Mouse (Mus musculus) heart, postnatal 10 days (tissue): Measurements from ENCODE around the gene Phkg2. TPM values are rescaled to one million over a fixed set of nuclear protein-coding genes. Genes with fewer than 3 reads are reported as not detected.

ENCODE experiments used
- DNase-seq, 2 experiments: peaks; one replicate each; pipeline ENCODE4 v3.0.0; 2021
- intact Hi-C: fragments of 180-260 bp; cut with DNase I; formaldehyde crosslinking; loops from one replicate; pipeline ENCODE4 v1.15.1; 2025
- total RNA-seq, 2 experiments: library from RNA; stranded (reverse); gene quantifications; 2 replicates each; pipeline ENCODE4 v1.2.3; 2021

Phkg2 gene
- total RNA-seq = 10 to 100 TPM; 21.0 to 21.1 TPM

DNA sequence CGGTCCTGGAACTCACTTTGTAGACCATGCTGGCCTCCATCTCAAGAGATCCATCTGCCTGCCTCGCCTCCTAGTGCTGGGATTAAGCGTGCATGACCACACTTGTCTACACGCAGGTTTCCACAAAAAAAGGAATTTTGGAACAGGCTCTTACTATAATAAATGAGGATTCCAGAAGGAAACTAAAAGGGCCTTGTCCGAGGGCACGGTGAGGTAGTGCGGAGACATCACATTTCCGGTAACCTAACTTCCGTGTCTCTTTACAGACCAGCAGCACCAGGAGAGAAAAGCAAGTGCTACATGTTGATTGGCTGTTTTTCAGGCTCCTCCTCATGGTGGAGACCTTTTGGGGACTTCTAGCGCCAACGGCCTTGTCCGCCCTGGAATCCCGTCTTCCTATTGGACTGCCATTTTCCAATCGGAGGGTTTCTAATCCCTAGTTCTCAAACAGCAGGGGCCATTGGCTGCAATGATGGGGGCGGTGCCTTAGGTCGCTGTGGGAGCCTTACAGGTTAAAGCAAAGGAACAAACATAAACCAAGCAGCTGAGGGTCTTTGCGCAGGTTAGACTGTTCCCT lies at the start of gene Phkg2:
Gene Phkg2, plus strand, starts transcription at position 446 of the 577 bp plus-strand sequence.
- peak; percentile 96 to 97 for DNase-seq
- intact Hi-C loops = no loop called here

DNA sequence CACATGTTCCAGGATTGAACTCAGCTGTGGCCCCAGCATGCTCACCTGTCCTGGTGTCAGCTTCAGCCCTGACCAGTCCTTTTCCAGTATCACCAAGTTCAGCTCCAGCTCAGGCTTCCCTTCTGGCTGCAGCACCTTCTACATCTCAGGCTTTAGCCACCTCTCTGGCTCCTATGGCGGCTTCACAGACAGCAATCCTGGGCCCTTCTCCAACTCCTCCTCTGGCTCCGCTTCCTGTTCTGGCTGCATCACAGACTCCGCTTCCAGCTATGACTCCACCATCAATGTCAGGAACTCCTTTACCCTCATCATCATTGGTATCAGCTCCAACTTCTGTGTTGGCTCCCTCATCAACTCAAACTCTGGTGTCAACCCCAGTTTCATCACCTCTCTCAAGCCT lies 31.5 kb upstream of the Phkg2 start:
- intact Hi-C loops = no loop called here
- peak; percentile 43 to 52 for DNase-seq

DNA sequence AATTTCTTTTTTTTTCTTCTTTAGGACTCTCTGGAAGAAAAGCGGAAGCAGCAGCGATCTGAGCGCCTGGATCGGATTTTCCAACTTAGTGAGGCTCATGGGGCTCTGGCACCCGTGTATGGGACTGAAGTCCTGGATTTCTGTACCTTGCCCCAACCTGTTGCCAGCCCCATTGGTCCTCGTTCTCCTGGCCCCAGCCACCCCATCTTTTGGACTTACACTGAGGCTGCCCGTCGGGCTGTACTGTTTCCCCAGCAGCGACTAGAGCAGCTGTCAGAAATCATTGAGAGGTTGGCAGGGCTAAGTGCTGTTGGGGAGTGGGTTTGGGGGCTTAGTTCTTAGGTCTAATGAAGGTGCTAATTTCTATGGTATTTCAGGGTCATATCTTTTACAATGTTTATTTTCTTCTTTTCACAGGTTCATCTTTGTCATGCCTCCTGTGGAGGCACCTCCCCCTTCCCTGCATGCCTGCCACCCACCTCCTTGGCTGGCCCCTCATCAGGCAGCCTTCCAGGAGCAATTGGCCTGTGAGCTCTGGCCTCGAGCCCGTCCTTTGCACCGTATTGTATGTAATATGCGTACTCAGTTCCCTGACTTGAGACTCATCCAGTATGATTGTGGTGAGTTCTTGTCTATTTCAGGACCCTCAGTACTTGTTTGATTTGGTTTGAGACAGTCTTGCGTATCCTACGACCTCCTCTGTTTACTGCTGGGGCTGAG lies 23.9 kb upstream of the Phkg2 start:
- intact Hi-C loops = no loop called here
- DNase-seq = peak; percentile 86 to 87

DNA sequence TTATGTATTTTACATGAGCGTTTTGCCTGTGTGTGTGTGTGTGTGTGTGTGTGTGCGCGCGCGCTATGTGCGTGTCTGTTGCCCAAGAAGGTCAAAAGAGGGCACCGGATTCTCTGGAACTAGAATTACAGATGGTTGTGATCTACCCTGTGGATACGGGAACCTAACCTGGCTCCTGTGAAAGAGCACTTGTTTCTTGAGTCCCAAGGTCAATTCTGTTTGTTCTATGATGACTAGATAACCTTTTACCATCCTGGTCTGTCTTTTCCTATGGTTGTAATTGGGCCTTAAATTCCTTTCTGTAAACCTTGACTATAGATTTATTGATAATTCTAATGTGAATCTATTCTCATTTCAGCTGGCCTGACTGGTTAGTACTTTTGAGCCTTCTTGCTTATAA lies 21.6 kb upstream of the Phkg2 start:
- intact Hi-C loops = no loop called here
- no peak for DNase-seq

DNA sequence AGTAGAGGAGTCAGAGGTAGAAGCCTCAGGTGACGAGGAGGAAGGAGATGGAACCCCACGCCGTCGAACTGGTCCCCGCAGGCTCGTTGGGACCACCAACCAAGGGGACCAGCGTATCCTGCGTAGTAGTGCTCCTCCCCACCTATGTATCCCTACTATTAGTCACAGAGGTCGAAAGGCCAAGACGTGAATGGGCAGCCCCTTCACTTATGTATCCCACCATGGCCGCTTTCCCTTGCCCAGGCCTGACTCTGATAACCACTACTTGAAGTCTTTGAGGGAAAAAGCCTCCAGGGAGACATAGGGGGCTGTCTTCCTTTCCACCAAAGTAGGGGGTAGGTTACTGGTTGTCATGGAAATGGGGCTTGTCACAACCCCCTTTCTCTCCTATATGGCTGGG lies 12.6 kb upstream of the Phkg2 start:
- no peak for DNase-seq
- intact Hi-C loops = no loop called here

DNA sequence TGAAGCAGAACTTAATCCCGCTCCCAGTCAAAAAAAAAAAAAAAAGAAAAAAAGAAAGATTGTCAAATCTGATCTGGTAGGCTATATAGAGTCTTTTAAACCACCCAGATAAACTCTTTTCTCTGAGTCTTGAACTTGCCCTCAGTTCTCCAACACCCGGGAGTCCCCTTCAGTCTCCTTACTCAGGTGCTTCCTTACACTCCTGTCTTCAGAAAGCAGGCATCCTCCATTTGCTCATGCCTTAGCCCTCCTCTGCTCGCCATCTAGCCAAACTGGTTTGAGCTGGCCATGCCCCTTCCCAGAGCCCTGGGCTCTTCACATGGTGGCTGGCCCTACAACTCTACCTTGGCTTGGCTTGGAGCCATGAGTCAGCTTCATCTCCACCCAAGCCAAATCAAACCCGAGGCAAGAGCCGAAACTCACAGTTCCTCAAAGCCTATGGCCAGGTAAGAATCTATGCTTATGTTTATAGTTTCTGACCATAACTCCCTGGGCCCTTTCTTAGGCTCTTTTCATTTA lies 11.7 kb upstream of the Phkg2 start, which contains the start of gene Tmem265:
Gene Tmem265, plus strand, starts transcription at position 51 of the 519 bp plus-strand sequence.
- DNase-seq = no peak
- intact Hi-C loops = no loop called here

DNA sequence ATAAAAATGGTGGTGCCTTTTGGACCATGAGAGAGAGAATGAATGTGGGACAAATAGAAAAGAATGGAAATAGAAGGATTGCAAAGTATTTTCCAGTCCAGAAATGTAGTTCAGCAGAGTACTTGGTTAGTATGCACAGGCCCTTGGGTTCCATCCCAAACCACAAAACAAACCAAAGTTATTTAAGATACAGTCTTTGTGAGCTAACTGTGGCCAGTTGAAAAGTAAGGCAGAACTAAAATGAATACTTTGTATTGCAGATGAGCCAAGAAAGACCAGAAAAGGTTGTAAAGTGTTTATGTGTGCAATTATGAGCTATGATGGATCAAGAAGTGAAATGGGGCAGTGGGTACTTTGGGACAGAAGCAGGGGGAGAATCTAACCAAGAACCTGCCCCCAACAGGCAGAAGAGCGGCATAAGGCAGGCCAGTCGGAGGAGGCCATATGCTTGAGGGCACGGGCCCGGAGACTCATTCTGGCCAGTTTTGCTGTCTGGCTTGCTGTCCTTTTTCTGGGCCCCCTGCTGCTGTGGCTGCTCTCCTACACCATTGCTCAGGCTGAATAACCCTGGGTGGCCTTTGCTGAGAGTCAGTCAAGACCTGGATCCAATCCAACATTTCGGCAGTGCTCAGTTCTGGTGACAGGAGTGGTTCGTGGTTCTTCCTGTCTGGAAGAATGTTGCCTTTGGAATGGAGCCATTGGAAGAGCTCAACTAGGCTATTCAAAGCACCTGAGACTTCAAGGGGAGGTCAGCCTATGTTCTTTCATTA lies 8.6 kb upstream of the Phkg2 start:
- peak; percentile 78 to 79 for DNase-seq
- intact Hi-C loops = no loop called here

DNA sequence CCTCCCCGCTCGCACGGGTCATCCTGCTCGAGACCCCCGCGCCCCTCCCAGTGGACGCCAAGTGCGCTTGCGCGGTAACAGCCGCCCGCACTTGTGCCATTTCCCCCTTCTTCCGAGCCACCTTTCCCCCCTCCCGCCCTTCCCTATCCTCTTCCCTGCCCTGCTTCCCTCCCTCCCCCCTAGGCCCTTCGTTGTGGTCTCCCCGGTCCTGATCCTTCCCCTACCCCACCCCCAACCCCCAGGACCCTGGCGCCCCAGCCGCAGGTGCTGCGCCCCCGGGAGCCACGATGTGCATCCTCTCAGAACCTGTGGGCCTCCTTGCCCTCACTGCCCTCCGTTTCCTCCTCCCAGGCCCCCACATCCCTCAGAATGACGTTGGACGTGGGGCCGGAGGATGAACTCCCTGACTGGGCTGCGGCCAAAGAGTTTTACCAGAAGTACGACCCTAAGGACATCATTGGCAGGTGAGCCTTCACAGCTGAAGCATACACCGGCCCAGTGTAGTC lies 416 bp downstream of the Phkg2 start:
- DNase-seq = peak; percentile 24 to 32
- intact Hi-C loops = no loop called here

DNA sequence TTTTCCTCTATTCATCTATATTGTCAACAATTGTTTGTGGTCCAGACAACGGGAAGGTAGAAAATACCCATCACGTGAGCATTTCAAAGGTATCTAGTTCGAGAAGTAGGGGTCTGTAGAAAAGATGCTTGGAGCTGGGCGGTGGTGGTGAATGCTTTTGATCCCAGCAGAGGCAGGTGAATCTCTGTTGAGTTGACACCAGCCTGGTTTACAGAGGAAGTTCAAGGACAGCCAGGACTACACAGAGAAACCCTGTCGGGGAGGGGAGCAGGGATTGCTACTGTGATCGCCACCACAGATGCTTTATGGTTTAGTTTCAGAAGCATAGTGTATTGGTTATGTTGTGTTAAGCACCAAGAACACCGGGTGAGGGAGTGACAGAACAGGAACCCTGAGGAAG lies 975 bp downstream of the Phkg2 start:
- intact Hi-C loops = no loop called here
- no peak for DNase-seq

DNA sequence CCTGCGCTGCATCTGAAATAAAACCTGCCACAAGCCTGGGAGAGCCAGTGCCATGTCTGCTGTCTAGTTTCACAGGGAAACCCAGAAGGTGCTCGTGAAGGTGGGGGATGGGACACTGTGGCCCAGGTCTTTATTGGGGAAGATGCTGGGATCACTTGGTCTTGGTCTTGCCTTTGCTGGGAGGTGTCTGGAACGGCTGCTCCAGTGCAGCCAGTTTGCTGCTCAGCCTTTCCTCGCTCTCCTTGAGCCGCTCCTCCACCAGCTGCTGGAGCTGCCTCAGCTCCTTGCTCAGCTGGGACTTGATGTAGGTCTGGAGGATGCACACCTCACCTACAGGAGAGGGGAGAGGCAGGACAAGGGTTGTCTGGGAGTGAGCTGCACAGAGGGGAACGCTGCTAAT lies 10.1 kb downstream of the Phkg2 start:
- intact Hi-C loops = no loop called here

DNA sequence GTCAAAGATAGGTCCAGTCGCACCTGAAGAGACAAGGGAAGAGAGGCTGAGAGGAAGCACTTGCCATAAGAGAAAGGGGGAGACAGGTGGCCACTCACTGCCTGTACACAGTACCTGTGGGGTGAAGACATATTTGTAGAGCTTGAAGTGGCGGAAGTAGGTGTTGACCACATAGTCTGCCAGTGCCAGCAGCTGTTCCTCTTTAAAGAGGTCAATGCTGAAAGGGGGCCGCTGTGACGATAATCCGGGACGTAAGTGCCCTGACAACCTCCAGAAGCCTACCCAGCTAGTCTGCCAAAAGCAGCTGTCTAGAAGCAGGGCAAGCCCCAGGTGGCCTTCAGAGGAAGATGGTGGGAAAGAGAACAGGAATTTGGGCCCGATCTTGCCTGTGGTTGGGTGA lies 11.9 kb downstream of the Phkg2 start:
- no peak for DNase-seq
- intact Hi-C loops = no loop called here

More for the DNA sequence above, 10.1 kb downstream of the Phkg2 start:
- DNase-seq = no peak

DNA sequence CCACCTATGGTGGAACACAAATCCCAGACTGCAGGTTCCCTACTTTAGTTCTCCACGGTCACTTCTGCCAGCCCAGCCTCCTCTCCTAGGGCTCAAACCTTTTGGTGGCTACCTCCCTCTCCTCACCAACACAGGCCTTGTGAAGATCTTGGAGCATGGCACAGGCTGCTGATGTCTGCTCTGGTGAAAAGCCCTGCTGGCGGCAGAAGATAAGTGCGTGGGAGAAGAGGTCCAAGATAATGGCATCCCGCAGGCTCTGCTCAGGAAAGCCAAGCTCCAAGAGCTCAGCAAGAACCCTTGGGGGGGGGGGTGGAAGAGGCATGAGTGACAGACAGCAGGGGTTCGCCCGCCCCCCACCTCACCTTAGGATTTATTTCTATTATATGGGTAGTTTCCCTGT lies 13.0 kb downstream of the Phkg2 start:
- intact Hi-C loops = no loop called here
- DNase-seq = no peak

DNA sequence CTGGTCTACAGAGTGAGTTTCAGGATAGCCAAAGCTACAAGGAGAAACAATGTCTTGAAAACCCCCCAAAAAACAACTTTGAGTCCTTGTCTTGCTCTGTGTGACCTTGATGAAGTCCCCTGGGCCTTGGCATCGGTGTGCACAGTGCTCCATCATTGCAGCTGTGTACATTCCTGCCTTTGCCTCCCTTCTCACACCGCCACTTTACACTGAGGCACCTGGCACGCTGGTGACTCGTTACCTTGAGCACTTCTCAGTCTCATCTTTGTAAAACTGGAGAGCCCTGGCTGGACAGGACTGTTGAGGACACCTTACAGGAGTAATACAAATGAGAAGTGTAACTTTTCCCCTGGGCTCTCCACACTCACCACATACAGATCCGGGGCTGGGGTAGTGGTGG lies 14.1 kb downstream of the Phkg2 start:
- intact Hi-C loops = no loop called here
- no peak for DNase-seq

DNA sequence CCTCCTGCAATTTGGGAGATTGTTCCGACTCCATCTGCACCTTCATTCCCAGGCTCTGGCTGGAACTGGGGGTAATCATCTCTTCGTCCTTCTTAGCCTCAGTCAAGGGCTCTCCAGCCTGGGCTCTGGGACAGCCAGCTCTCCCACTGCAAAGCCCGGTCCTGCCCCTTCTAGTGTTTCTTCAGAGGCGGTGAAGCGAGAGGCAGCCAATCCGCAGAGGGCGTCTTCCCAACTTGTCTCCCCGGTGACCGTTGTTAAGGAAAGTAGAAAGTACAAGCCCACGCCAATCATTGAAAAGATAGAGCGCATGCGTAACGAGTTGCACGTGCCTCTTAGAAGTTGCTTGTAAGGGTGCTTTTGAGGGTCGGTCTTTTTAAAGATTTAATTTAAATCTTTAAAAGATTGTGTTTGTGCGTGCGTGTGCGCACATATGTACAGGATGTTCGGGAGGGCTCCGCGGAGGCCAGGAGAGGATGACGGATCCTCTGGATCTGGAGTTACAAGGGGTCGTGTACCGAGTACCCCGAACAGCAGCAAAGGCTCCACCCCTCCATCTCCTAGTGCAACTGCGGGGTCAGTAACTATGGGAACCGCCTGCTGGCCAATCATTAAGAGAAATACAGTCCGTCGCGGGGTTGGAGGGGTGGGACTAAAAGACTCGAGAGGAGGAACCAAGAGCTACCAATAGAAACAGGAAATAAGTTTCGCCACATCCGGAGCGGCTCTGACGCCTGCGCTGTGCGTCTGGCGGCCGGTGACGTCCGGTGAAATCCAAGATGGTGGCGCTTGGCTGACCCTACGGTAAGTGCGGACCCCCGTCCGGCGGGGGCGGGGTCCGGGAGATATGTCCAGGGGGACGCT lies 15.1 kb downstream of the Phkg2 start, which contains the start of the genes Ccdc189 and Rnf40:
Gene Ccdc189, minus strand, starts transcription at position 585 of the 861 bp plus-strand sequence.
Gene Rnf40, plus strand, starts transcription at position 757 of the 861 bp plus-strand sequence.
- intact Hi-C loops = no loop called here
- DNase-seq = peak; percentile 96

DNA sequence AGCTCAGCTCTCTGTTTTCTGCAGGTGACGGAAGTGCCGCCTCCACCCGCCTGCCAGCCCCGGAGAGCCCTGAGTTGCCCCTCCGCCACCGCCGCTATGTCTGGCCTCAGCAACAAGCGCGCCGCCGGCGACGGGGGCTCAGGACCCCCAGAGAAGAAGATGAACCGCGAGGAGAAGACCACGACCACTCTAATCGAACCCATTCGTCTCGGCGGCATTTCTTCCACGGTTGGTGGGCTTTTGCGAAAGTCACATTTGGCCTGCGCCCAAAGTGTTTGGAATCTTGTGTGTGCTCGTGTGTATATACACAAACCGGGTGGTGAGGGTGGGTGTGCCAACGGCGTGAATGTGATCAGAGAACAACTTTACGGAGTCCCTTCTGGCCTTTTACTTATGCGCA lies 15.8 kb downstream of the Phkg2 start:
- no peak for DNase-seq
- intact Hi-C loops = no loop called here

DNA sequence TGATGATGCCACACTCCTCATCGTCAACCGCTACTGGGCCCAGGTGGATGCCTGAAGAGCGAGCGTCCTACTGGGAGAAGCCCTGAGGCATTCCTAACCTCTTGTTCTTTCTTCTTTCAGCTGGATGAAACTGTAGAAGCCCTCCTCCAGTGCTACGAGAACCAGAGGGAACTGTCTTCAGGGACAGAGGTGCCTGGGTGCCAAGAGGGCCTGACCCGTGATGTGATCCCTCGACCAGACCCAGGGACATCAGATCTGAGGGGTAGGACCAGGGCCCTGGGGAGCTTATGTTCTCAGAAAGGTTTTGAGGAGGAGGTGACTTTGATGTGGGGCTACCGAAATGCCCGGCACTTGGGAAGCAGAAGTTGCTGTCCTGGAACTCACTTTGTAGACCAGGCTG lies 16.5 kb downstream of the Phkg2 start:
- intact Hi-C loops = no loop called here
- DNase-seq = no peak

DNA sequence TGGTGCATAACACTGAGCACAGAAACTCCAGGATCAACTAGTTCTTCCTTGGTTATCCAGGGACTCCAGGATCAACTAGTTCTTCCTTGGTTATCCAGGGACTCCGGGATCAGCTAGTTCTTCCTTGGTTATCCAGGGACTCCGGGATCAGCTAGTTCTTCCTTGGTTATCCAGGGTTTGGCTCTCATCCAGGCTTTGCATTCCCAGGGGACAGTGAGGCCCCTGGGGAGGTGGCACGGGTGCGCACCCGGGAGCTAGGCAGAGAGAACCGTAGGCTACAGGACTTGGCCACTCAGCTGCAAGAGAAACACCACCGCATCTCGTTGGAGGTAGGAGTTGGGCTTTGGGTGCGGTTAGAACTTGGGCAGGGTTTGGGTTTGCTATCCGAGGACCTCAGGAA lies 18.0 kb downstream of the Phkg2 start:
- intact Hi-C loops = no loop called here
- peak; percentile 24 to 38 for DNase-seq

DNA sequence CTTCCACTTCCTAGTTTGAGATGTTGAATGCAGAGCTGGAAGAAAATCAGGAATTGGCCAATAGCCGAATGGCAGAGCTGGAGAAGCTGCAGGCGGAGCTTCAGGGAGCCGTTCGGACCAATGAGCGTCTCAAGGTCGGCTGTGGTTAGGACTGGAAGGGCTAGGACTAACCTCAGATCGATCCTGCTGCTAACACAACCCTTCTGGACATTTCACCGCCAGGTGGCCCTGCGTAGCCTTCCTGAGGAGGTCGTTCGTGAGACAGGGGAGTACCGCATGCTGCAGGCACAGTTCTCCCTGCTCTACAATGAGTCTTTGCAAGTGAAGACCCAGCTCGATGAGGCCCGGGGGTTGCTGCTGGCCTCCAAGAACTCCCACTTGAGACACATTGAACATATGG lies 19.4 kb downstream of the Phkg2 start:
- DNase-seq = no peak
- intact Hi-C loops = no loop called here

DNA sequence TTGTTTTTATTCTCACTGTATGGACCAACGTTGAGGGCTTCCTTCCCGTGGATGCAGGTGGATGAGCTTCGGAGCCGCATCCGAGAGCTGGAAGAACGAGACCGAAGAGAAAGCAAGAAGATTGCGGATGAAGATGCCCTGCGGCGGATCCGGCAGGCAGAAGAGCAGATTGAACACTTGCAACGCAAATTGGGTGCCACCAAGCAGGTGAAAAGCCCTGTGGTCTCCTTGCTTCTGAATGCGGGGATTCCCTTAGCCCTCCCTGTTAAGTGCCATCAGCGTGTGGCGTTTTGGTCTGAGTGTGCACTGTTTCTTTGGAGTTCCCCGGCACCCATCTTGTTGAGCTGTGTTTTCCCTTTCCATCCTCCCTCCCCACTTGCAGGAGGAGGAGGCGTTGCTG lies 23.6 kb downstream of the Phkg2 start:
- no peak for DNase-seq
- intact Hi-C loops = no loop called here

DNA sequence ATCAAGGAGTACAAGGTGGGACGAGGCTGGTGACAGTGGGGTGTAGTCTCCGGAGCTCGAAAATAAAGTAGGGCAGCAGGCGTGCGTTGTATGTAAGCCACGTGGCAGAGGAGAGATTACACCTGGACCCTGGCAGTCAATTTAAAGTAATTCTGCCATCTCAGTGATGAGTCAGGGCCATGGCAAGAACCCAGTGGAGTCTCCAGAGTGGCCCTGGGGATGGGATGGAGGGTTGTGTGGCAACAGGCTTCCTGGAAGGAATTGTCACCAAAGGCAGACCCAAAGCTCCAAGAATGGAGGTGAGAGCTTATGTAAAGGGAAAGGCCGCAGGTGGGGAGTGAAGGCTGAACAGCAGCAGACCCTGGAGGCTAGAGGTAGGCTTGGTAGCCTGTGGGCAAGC lies 27.5 kb downstream of the Phkg2 start:
- DNase-seq = no peak
- intact Hi-C loops = no loop called here
